Mouse (Mus musculus) heart, embryonic 11.5 days (tissue): ENCODE data around the gene Mmgt2. TPM values are rescaled to one million over a fixed set of nuclear protein-coding genes. Genes with fewer than 3 reads are reported as not detected.

Source experiments
- ATAC-seq: fragments of 200-750 bp; cut with Nextera tagmentation; replicated peaks from 2 replicates; pipeline ENCODE4 v1.8.0; 2017; ENCODE audit warnings: moderate library complexity; ENCODE audit not compliant: insufficient number of reproducible peaks, low FRiP score, low TSS enrichment
- H3K27ac ChIP-seq: fragments of 300-500 bp; sonication (generic); 2 replicates; pipeline ENCODE4 v1.5.1; 2014; ENCODE audit warnings: mild to moderate bottlenecking, low read depth, low read length
- H3K27me3 ChIP-seq: fragments of 300-500 bp; sonication (generic); 2 replicates; pipeline ENCODE4 v1.6.1; 2014; ENCODE audit warnings: mild to moderate bottlenecking, low read length, mixed read lengths; ENCODE audit not compliant: control insufficient read depth, insufficient read depth
- H3K36me3 ChIP-seq: fragments of 300-500 bp; sonication (generic); 2 replicates; pipeline ENCODE4 v1.6.1; 2014; ENCODE audit warnings: mild to moderate bottlenecking, low read length, moderate library complexity, mixed read lengths; ENCODE audit not compliant: control insufficient read depth, insufficient read depth
- H3K4me1 ChIP-seq: fragments of 300-500 bp; sonication (generic); 2 replicates; pipeline ENCODE4 v1.6.1; 2014; ENCODE audit warnings: low read length; ENCODE audit not compliant: control insufficient read depth, insufficient read depth
- H3K4me2 ChIP-seq: fragments of 300-500 bp; sonication (generic); 2 replicates; pipeline ENCODE4 v1.6.1; 2014; ENCODE audit warnings: mild to moderate bottlenecking, moderate library complexity
- H3K4me3 ChIP-seq: fragments of 300-500 bp; sonication (generic); 2 replicates; pipeline ENCODE4 v1.5.1; 2014; ENCODE audit warnings: low read depth, low read length
- H3K9ac ChIP-seq: fragments of 300-500 bp; sonication (generic); 2 replicates; pipeline ENCODE4 v1.6.1; 2014; ENCODE audit warnings: mild to moderate bottlenecking, low read depth, low read length, moderate library complexity
- H3K9me3 ChIP-seq: fragments of 300-500 bp; sonication (generic); replicated peaks from 2 replicates; pipeline ENCODE4 v1.6.1; 2016; ENCODE audit warnings: low read length; ENCODE audit not compliant: control insufficient read depth
- WGBS: fragments of 180-500 bp; shearing (Covaris S2); extraction: QIAGEN DNeasy Blood & Tissue Kit; methylation state at CpG from one replicate; pipeline ENCODE4 v1.1.7; 2014; ENCODE audit not compliant: insufficient replicate concordance; 5-methylcytosine and 5-hydroxymethylcytosine counted together
- polyA plus RNA-seq: library from polyadenylated mRNA; unstranded; fragments of >200 nt; fragmentation: Nextera tagmentation; extraction: Ambion mirVana; gene quantifications from 2 replicates; pipeline ENCODE4 v1.2.1, GENCODE M21; 2014

Gene Mmgt2
- polyA plus RNA-seq, 1 experiment from 2014 or later: 45.0 TPM

GRCm38 (mm10) chr11:62640378-62640777 lies 8.1 kb upstream of the Mmgt2 start:
- 62% methylated on average over 3 of the region's 3 CpGs for WGBS
- no peaks in the 10 kb centered on the region for H3K36me3 ChIP-seq
- no peak overlapping the region for H3K9ac ChIP-seq
- no peak overlapping the region for H3K4me2 ChIP-seq
- H3K27me3 ChIP-seq: no peaks in the 10 kb centered on the region
- peak overlapping the region; percentile 8; the same call in 1 of the 2 replicates for H3K27ac ChIP-seq
- no peak for ATAC-seq
- H3K4me3 ChIP-seq: no peak overlapping the region
- H3K4me1 ChIP-seq: peaks cover 93% of the 10 kb centered on the region
- H3K9me3 ChIP-seq: no peaks in the 10 kb centered on the region

GRCm38 (mm10) chr11:62642023-62642844 lies 6.2 kb upstream of the Mmgt2 start:
- no peak for ATAC-seq
- Histone ChIP-seq H3K4me3 (no peak overlapping the region), H3K9ac (0 out of 2 replicates have a peak overlapping the region, but pooled peaks have one; percentile 34), H3K4me2 (peak overlapping the region; percentile 39; the same call in 1 of the 2 replicates), H3K27me3 (no peaks in the 10 kb centered on the region), H3K27ac (peak overlapping the region; percentile 32; the same call in 1 of the 2 replicates), H3K9me3 (no peaks in the 10 kb centered on the region), H3K4me1 (peaks cover 94% of the 10 kb centered on the region), H3K36me3 (no peaks in the 10 kb centered on the region)
- 38% methylated on average over 11 of the region's 11 CpGs for WGBS

- H3K27ac ChIP-seq: peak overlapping the region; percentile 32
- peaks cover 94% of the 10 kb centered on the region for H3K4me1 ChIP-seq
- H3K9ac ChIP-seq: peak overlapping the region; percentile 34; the same call in 1 of the 2 replicates
These were observed 5.3 kb upstream of the Mmgt2 start for GRCm38 (mm10) chr11:62643011-62643631.

DNA sequence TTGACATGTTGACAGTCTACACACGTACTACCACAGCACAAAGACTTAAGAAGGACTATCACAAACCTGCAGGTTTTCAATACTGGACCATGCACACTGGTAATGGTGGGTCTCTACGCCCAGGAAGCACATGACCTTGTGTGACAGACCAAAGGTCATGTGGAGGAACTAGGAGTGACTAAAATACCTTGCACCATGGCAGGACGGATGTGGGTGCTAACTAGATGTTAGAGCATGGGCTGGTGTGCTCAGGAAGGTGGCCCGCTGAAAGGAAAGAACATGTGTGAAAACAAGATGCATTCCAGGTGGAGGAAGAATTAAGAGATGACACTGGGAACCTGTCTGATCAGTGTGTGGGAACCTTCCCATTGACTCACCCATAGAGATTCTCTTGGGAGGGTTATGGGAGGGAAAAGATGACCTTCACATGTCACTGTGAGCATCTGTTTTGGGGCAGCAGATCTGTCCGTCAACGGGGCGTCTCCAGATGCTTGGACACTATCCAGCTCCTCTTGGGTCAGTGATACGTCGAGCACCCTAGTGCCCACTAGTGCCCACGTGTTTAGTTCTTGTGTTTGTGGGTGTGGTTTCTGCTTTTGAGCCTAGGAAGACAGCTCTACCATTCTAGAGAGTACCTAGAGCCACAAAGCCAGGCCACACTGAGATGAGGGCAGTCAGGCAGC lies 4.6 kb upstream of the Mmgt2 start:
- Histone ChIP-seq H3K4me2 (no peak overlapping the region; the same call in 1 of the 2 replicates), H3K9ac (no peak overlapping the region; the same call in 1 of the 2 replicates), H3K4me3 (no peak overlapping the region), H3K9me3 (no peaks in the 10 kb centered on the region), H3K36me3 (no peaks in the 10 kb centered on the region), H3K4me1 (peaks cover 87% of the 10 kb centered on the region), H3K27ac (peak overlapping the region; percentile 93; the same call in 1 of the 2 replicates), H3K27me3 (no peaks in the 10 kb centered on the region)
- 67% methylated on average over 10 of the region's 10 CpGs for WGBS
- no peak for ATAC-seq

More at GRCm38 (mm10) chr11:62643011-62643631, 5.3 kb upstream of the Mmgt2 start:
- H3K4me3 ChIP-seq: no peak overlapping the region
- H3K4me2 ChIP-seq: peak overlapping the region; percentile 16; the same call in 1 of the 2 replicates
- no peaks in the 10 kb centered on the region for H3K27me3 ChIP-seq
- 68% methylated on average over 8 of the region's 8 CpGs for WGBS
- H3K36me3 ChIP-seq: no peaks in the 10 kb centered on the region
- no peaks in the 10 kb centered on the region for H3K9me3 ChIP-seq
- ATAC-seq: no peak

DNA sequence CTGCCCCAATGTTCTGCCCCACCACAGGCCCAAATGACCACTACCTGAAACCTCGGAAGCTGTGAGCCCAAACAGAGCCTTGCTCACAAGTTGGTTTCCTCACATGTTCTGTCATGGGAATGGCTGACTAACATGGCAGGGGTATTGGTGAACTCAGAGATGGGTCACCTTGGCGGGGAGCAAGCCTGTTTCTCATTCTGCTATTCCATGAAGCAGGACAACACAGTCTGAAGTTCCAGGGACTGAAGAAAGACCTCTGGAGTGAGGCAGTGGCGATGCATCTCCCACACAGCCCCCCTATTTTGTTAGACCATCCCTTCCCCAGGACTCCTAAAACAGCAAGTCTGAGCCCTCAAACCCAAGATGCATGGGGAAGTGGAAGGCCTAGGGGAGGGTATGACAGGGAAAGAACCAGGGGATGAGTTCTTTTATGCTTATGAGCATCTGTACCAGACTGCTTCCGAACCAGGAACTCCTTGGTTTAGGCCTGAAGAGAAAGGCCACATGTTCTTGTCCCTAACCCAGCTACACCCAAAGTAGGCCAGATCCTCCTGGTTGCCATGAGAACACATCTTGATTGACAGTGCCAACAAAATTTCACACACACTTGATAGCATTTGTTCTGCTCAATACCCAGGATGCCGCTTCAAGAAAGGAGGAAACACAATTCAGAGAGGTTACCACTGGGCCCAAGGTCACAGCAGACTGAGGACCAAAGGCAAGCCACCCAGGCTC lies 3.7 kb upstream of the Mmgt2 start:
- Histone ChIP-seq H3K4me3 (no peak overlapping the region), H3K27ac (peak overlapping the region; percentile 93), H3K4me1 (peaks cover 77% of the 10 kb centered on the region), H3K9me3 (no peaks in the 10 kb centered on the region), H3K27me3 (no peaks in the 10 kb centered on the region), H3K9ac (peak overlapping the region; percentile 58), H3K4me2 (peak overlapping the region; percentile 97), H3K36me3 (no peaks in the 10 kb centered on the region)
- 89% methylated on average over 5 of the region's 5 CpGs for WGBS
- ATAC-seq: no peak

GRCm38 (mm10) chr11:62645337-62645675 lies 3.2 kb upstream of the Mmgt2 start:
- H3K4me3 ChIP-seq: peak overlapping the region; percentile 83; the same call in 1 of the 2 replicates
- H3K4me2 ChIP-seq: peak overlapping the region; percentile 97
- peak overlapping the region; percentile 93 for H3K27ac ChIP-seq

GRCm38 (mm10) chr11:62645732-62646494 lies 2.6 kb upstream of the Mmgt2 start:
- ATAC-seq: no peak
- peaks cover 67% of the 10 kb centered on the region for H3K4me1 ChIP-seq
- WGBS: 18% methylated on average over 8 of the region's 8 CpGs
- H3K27ac ChIP-seq: peak overlapping the region; percentile 93
- no peaks in the 10 kb centered on the region for H3K9me3 ChIP-seq
- H3K27me3 ChIP-seq: no peaks in the 10 kb centered on the region
- H3K36me3 ChIP-seq: no peaks in the 10 kb centered on the region
- H3K9ac ChIP-seq: peak overlapping the region; percentile 58
- H3K4me3 ChIP-seq: peak overlapping the region; percentile 83
- peak overlapping the region; percentile 97 for H3K4me2 ChIP-seq

More at GRCm38 (mm10) chr11:62645337-62645675, 3.2 kb upstream of the Mmgt2 start:
- Histone ChIP-seq H3K9me3 (no peaks in the 10 kb centered on the region), H3K36me3 (no peaks in the 10 kb centered on the region), H3K9ac (peak overlapping the region; percentile 58), H3K4me1 (peaks cover 72% of the 10 kb centered on the region), H3K27me3 (no peaks in the 10 kb centered on the region)
- 56% methylated on average over 4 of the region's 4 CpGs for WGBS
- no peak for ATAC-seq
